Mouse (Mus musculus): ENCODE data around the gene Zfp69.
A peak's percentile ranks its signal among the peaks of the same experiment; 100 is the strongest.

The Zfp69 gene

DNA sequence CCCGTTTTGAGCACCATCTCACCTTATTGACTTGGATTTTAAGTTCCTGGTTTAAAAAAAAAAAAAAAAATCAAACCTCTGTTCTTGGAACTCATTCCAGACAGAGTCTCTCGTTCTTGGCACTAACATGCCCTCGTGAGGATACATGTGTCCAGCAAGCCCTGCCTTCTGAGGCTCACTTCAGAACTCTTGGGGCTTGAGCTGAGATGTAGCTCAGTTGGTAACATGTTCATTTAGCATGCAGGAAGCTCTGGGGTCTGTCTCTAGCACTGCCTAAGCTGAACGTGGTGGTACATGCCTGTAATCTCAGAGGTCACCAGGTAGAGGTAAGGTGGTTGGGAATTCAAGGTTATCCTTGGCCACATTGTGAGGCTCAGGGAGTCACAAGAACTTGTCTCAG, 65.4 kb downstream of the Zfp69 start:
- DNase-seq (ENCODE audit: low read depth, low spot score) = no peak

GRCm38 (mm10) chr4:120885208-120886120, 66.0 kb downstream of the Zfp69 start:
- no peak for DNase-seq (ENCODE audit: low read depth, low spot score)

DNA sequence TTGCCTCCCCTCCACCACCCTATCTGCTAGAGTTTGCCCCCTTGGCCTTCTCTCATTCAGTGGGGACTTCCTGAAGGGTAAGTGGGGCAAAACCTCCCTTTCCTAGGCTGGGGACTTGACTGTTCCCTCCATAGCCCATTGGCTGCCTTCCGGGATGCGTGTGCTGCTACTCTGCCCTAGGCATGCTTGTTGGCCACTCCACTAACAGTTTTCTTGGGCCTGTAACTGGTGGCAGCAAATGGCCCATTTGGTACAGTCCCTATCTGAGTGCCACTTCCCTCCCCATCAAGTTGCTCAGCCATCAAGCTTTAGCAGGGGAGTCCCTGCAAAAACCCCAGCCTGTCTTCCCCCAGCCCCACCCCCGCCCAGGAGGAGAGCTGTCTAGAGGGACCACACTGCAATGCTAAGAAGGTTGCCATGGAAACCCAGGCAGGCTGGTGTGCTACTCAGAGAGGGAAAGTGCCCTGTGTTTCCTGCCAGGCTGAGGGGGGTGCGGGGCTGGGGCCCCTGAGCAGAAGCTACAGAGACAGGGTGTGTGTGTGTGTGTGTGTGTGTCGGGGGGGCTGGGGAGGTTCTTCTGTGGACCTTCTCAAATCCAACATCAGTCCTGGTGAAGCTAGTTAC, 69.4 kb downstream of the Zfp69 start:
- peak; percentile 40 for DNase-seq (ENCODE audit: low read depth, low spot score)

DNA sequence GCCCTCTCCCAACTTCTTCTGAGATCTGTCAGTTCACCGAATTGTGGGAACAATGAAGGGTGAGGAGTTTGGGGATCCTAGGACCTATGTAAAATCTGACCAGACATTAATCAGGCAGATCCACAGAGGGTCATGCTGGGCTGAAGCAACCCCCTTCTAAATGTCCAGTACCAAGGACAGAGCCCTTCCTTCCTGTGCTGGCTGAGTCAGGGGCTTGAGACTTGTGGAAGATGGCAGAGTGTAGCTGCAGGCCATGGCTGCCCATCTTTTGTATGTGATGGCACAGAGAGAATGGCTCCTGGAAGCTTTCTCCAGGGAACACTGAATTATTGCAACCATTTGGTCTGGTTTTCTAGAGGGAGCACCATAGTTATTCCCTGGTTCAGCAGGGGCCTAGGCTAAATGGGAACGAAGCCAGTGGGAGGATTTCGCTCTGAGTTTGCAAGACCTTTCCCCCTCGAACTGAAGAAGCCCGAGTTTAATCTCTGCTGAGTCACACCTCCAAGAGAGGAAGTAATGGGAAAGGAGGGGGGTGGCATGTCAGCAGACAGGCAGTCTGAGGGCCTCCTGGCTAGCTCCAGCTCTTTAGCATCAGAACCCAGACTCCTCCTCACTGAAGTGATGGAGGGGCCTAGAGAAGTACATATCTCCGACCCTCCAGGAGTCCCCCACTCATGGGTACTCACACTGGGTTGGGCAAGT, 70.6 kb downstream of the Zfp69 start:
- no peak for DNase-seq (ENCODE audit: low read depth, low spot score)

Measured in R1 (cell line).